Comparison of ENCODE assay signal across 10 mouse cellular contexts in genomic region chr10:39420842-39421617, GRCm38 (mm10). TPM values are rescaled to one million over a fixed set of nuclear protein-coding genes. Genes with fewer than 3 reads are reported as not detected.
DNase-seq lines count a peak whose midpoint lies in the region; ATAC-seq lines count a peak whose summit lies in the region.
"Had no signal": no experiment of that assay in that cellular context is flagged by ENCODE, and none has a peak within 500 bp of the region (broad histone marks: within the 10 kb centered on the region; RNA-seq: fewer than 3 reads in every experiment).

No protein-coding gene starts in this region.

- no peaks in the 10 kb centered on the region for H3K27me3 ChIP-seq in forebrain, embryonic 14.5 days (replicated peaks; ENCODE audit: control insufficient read depth, insufficient read depth, low read length)
- H3K27me3 ChIP-seq in forebrain, embryonic 16.5 days (replicated peaks; ENCODE audit: control insufficient read depth, insufficient read depth, low read length), result no peaks in the 10 kb centered on the region
- H3K27me3 ChIP-seq in neural tube, embryonic 13.5 days, result no peaks in the 10 kb centered on the region
- no peaks in the 10 kb centered on the region for H3K27me3 ChIP-seq in neural tube, embryonic 15.5 days (replicated peaks)
- H3K27me3 ChIP-seq: embryonic facial prominence, embryonic 15.5 days had no signal

- no peak overlapping the region for H3K9ac ChIP-seq in forebrain, embryonic 14.5 days (ENCODE audit: low read length)
- no peak overlapping the region for H3K9ac ChIP-seq in forebrain, embryonic 16.5 days (replicated peaks; ENCODE audit: low read depth, low read length)
- H3K9ac ChIP-seq in neural tube, embryonic 13.5 days, result no peak overlapping the region
- H3K9ac ChIP-seq in neural tube, embryonic 15.5 days (replicated peaks), result no peak overlapping the region
- H3K9ac ChIP-seq: embryonic facial prominence, embryonic 15.5 days; lung, embryonic 14.5 days had no signal

- no peak overlapping the region for H3K4me3 ChIP-seq in forebrain, embryonic 14.5 days (ENCODE audit: low read depth, low read length)
- no peak overlapping the region for H3K4me3 ChIP-seq in forebrain, embryonic 16.5 days (replicated peaks; ENCODE audit: low read length)
- no peak overlapping the region for H3K4me3 ChIP-seq in neural tube, embryonic 13.5 days
- H3K4me3 ChIP-seq in neural tube, embryonic 15.5 days (replicated peaks), result no peak overlapping the region
- H3K4me3 ChIP-seq: embryonic facial prominence, embryonic 15.5 days had no signal

- no peaks in the 10 kb centered on the region for H3K9me3 ChIP-seq in forebrain, embryonic 14.5 days (replicated peaks; ENCODE audit: control insufficient read depth, low read length)
- no peaks in the 10 kb centered on the region for H3K9me3 ChIP-seq in forebrain, embryonic 16.5 days (ENCODE audit: control insufficient read depth, low read length)
- no peaks in the 10 kb centered on the region for H3K9me3 ChIP-seq in neural tube, embryonic 13.5 days
- no peaks in the 10 kb centered on the region for H3K9me3 ChIP-seq in neural tube, embryonic 15.5 days (replicated peaks)
- H3K9me3 ChIP-seq: embryonic facial prominence, embryonic 15.5 days had no signal

- DNase-seq in forebrain, embryonic 14.5 days (ENCODE audit: low spot score), result peak; percentile 22
- DNase-seq in gastrocnemius, postnatal 10 days, result peak; percentile 58
- peak; percentile 49 for DNase-seq in lung, postnatal 10 days
- no peak for DNase-seq in MN1 (ENCODE audit: low spot score)
- DNase-seq in left cerebral cortex, postnatal 36 days (ENCODE audit: low spot score in 2 of 2), result no peak
- DNase-seq: lung, embryonic 14.5 days had no signal

- 0 out of 2 replicates have a peak, but pooled peaks cover 2% of the 10 kb centered on the region for H3K36me3 ChIP-seq in forebrain, embryonic 14.5 days (ENCODE audit: control insufficient read depth, insufficient read depth, low read length)
- no peaks in the 10 kb centered on the region for H3K36me3 ChIP-seq in forebrain, embryonic 16.5 days (ENCODE audit: control insufficient read depth, insufficient read depth)
- H3K36me3 ChIP-seq in neural tube, embryonic 13.5 days, result peaks cover 11% of the 10 kb centered on the region; the same call in 1 of the 2 replicates
- no peaks in the 10 kb centered on the region for H3K36me3 ChIP-seq in neural tube, embryonic 15.5 days
- H3K36me3 ChIP-seq: embryonic facial prominence, embryonic 15.5 days had no signal

- WGBS in forebrain, embryonic 14.5 days, result 67% methylated on average over 9 of the region's 9 CpGs
- WGBS in forebrain, embryonic 16.5 days, result 55% methylated on average over 9 of the region's 9 CpGs
- 54% methylated on average over 9 of the region's 9 CpGs for WGBS in neural tube, embryonic 13.5 days
- WGBS in neural tube, embryonic 15.5 days, result 59% methylated on average over 9 of the region's 9 CpGs

- H3K27ac ChIP-seq in forebrain, embryonic 14.5 days (ENCODE audit: low read depth, low read length), result no peak overlapping the region
- no peak overlapping the region for H3K27ac ChIP-seq in forebrain, embryonic 16.5 days (ENCODE audit: low read length)
- peak overlapping the region; percentile 69 for H3K27ac ChIP-seq in neural tube, embryonic 13.5 days (replicated peaks)
- H3K27ac ChIP-seq in neural tube, embryonic 15.5 days (replicated peaks), result no peak overlapping the region
- H3K27ac ChIP-seq: embryonic facial prominence, embryonic 15.5 days had no signal

- no peak overlapping the region for H3K4me2 ChIP-seq in forebrain, embryonic 14.5 days (ENCODE audit: low read length)
- H3K4me2 ChIP-seq in forebrain, embryonic 16.5 days (ENCODE audit: low read length), result no peak overlapping the region
- H3K4me2 ChIP-seq in neural tube, embryonic 13.5 days, result no peak overlapping the region
- H3K4me2 ChIP-seq in neural tube, embryonic 15.5 days, result no peak overlapping the region
- H3K4me2 ChIP-seq: embryonic facial prominence, embryonic 15.5 days; lung, embryonic 14.5 days had no signal

- peaks cover 19% of the 10 kb centered on the region for H3K4me1 ChIP-seq in forebrain, embryonic 14.5 days (ENCODE audit: control insufficient read depth, insufficient read depth, low read length)
- peaks cover 35% of the 10 kb centered on the region for H3K4me1 ChIP-seq in forebrain, embryonic 16.5 days (replicated peaks; ENCODE audit: control insufficient read depth, insufficient read depth, low read length)
- peaks cover 66% of the 10 kb centered on the region for H3K4me1 ChIP-seq in neural tube, embryonic 13.5 days (replicated peaks)
- peaks cover 51% of the 10 kb centered on the region for H3K4me1 ChIP-seq in neural tube, embryonic 15.5 days

- intact Hi-C loops in left cerebral cortex, postnatal 36 days (cut with DNase I), result no loop called here

- peak; percentile 33; the same call in 1 of the 2 replicates for ATAC-seq in forebrain, embryonic 14.5 days
- no peak for ATAC-seq in forebrain, embryonic 16.5 days
- no peak for ATAC-seq in neural tube, embryonic 13.5 days (ENCODE audit: low read depth)
- no peak for ATAC-seq in neural tube, embryonic 15.5 days (ENCODE audit: low FRiP score)

RNA-seq across cellular contexts. Expression of gene Fyn, which starts 52.4 kb away (rescaled TPM):
- 79.1 and 85.0 TPM in 2 replicates for polyA plus RNA-seq in forebrain, embryonic 14.5 days (2014; fragmentation: Nextera tagmentation; extraction: Ambion mirVana)
- 74.4 and 75.7 TPM in 2 replicates for polyA plus RNA-seq in forebrain, embryonic 16.5 days (2015; fragmentation: Nextera tagmentation; extraction: Ambion mirVana)
- polyA plus RNA-seq in neural tube, embryonic 13.5 days (2015; fragmentation: Nextera tagmentation; extraction: Ambion mirVana), result 71.6 and 74.9 TPM in 2 replicates
- 67.8 and 76.5 TPM in 2 replicates for polyA plus RNA-seq in neural tube, embryonic 15.5 days (2015; fragmentation: Nextera tagmentation; extraction: Ambion mirVana)
- 10 to 100 TPM; 25.6 to 34.4 TPM for total RNA-seq in gastrocnemius, postnatal 10 days (2021)
- total RNA-seq in left cerebral cortex, postnatal 36 days (2021), result 100 to 1,000 TPM; 119 to 138 TPM

Comparison
In these comparisons a context has a peak if more than half of its experiments do, and no peak if none do; other contexts are left out.
1. DNase-seq: peak in forebrain, embryonic 14.5 days (single experiment), gastrocnemius, postnatal 10 days (single experiment) and lung, postnatal 10 days (single experiment); none in MN1 (single experiment) and left cerebral cortex, postnatal 36 days (0 of 2).